Mouse (Mus musculus): Measurements from ENCODE around the gene Slc15a4. TPM values are rescaled to one million over a fixed set of nuclear protein-coding genes. Genes with fewer than 3 reads are reported as not detected.

Gene Slc15a4
- polyA plus RNA-seq, 1 experiment from 2014 or later: 9.8 TPM

GRCm38 (mm10) chr5:127640359-127640758, 7.7 kb upstream of the Slc15a4 start:
- Histone ChIP-seq H3K27ac (replicated peaks) (no peak overlapping the region), H3K9me3 (replicated peaks) (0 out of 2 replicates have a peak, but pooled peaks cover 11% of the 10 kb centered on the region), H3K4me1 (replicated peaks) (no peaks in the 10 kb centered on the region), H3K36me3 (replicated peaks) (no peaks in the 10 kb centered on the region), H3K27me3 (no peaks in the 10 kb centered on the region; the same call in 1 of the 2 replicates), H3K4me2 (no peak overlapping the region), H3K4me3 (replicated peaks) (no peak overlapping the region), H3K9ac (no peak overlapping the region)
- ATAC-seq (ENCODE audit: insufficient read depth): no peak
- WGBS (ENCODE audit: insufficient replicate concordance): 66% methylated on average over 3 of the region's 3 CpGs

GRCm38 (mm10) chr5:127639635-127640034, 6.9 kb upstream of the Slc15a4 start:
- no peak overlapping the region for H3K4me2 ChIP-seq
- ATAC-seq (ENCODE audit: insufficient read depth): no peak
- H3K27me3 ChIP-seq: no peaks in the 10 kb centered on the region; the same call in 1 of the 2 replicates
- H3K4me1 ChIP-seq (replicated peaks): no peaks in the 10 kb centered on the region
- H3K9me3 ChIP-seq (replicated peaks): 0 out of 2 replicates have a peak, but pooled peaks cover 11% of the 10 kb centered on the region
- no peaks in the 10 kb centered on the region for H3K36me3 ChIP-seq (replicated peaks)
- WGBS (ENCODE audit: insufficient replicate concordance): 71% methylated on average over 13 of the region's 13 CpGs
- no peak overlapping the region for H3K4me3 ChIP-seq (replicated peaks)
- no peak overlapping the region for H3K27ac ChIP-seq (replicated peaks)
- H3K9ac ChIP-seq: no peak overlapping the region

- Histone ChIP-seq H3K27me3 (no peaks in the 10 kb centered on the region; the same call in 1 of the 2 replicates), H3K9ac (no peak overlapping the region), H3K9me3 (replicated peaks) (0 out of 2 replicates have a peak, but pooled peaks cover 11% of the 10 kb centered on the region), H3K4me3 (replicated peaks) (no peak overlapping the region), H3K4me2 (no peak overlapping the region), H3K36me3 (replicated peaks) (no peaks in the 10 kb centered on the region), H3K4me1 (replicated peaks) (no peaks in the 10 kb centered on the region), H3K27ac (replicated peaks) (no peak overlapping the region)
- ATAC-seq (ENCODE audit: insufficient read depth): no peak
- 75% methylated on average over 6 of the region's 6 CpGs for WGBS (ENCODE audit: insufficient replicate concordance)
Observed at GRCm38 (mm10) chr5:127639067-127639605, 6.4 kb upstream of the Slc15a4 start.

GRCm38 (mm10) chr5:127638177-127638576, 5.5 kb upstream of the Slc15a4 start:
- ATAC-seq (ENCODE audit: insufficient read depth): no peak
- 69% methylated on average over 2 of the region's 2 CpGs for WGBS (ENCODE audit: insufficient replicate concordance)
- Histone ChIP-seq H3K27ac (replicated peaks) (no peak overlapping the region), H3K4me1 (replicated peaks) (no peaks in the 10 kb centered on the region), H3K9ac (no peak overlapping the region), H3K4me3 (replicated peaks) (no peak overlapping the region), H3K36me3 (replicated peaks) (no peaks in the 10 kb centered on the region), H3K27me3 (peaks cover 8% of the 10 kb centered on the region), H3K4me2 (no peak overlapping the region), H3K9me3 (replicated peaks) (0 out of 2 replicates have a peak, but pooled peaks cover 11% of the 10 kb centered on the region)

- no peak for ATAC-seq (ENCODE audit: insufficient read depth)
- Histone ChIP-seq H3K9ac (no peak overlapping the region), H3K27ac (replicated peaks) (no peak overlapping the region), H3K9me3 (replicated peaks) (0 out of 2 replicates have a peak, but pooled peaks cover 11% of the 10 kb centered on the region), H3K27me3 (peaks cover 13% of the 10 kb centered on the region), H3K36me3 (replicated peaks) (no peaks in the 10 kb centered on the region), H3K4me2 (no peak overlapping the region), H3K4me1 (replicated peaks) (no peaks in the 10 kb centered on the region), H3K4me3 (replicated peaks) (no peak overlapping the region)
- 52% methylated on average over 4 of the region's 4 CpGs for WGBS (ENCODE audit: insufficient replicate concordance)
Observed at GRCm38 (mm10) chr5:127637622-127638021, 4.9 kb upstream of the Slc15a4 start.

- Histone ChIP-seq H3K4me3 (replicated peaks) (no peak overlapping the region), H3K27me3 (peaks cover 43% of the 10 kb centered on the region), H3K27ac (replicated peaks) (no peak overlapping the region), H3K9me3 (replicated peaks) (no peaks in the 10 kb centered on the region), H3K4me2 (no peak overlapping the region), H3K36me3 (replicated peaks) (no peaks in the 10 kb centered on the region), H3K9ac (no peak overlapping the region), H3K4me1 (replicated peaks) (0 out of 2 replicates have a peak, but pooled peaks cover 5% of the 10 kb centered on the region)
- 68% methylated on average over 7 of the region's 7 CpGs for WGBS (ENCODE audit: insufficient replicate concordance)
- no peak for ATAC-seq (ENCODE audit: insufficient read depth)
Observed at GRCm38 (mm10) chr5:127633666-127634065, 969 bp upstream of the Slc15a4 start.

GRCm38 (mm10) chr5:127633188-127633587, 491 bp upstream of the Slc15a4 start:
- H3K27me3 ChIP-seq: peaks cover 43% of the 10 kb centered on the region
- 20% methylated on average over 4 of the region's 4 CpGs for WGBS (ENCODE audit: insufficient replicate concordance)
- H3K4me3 ChIP-seq (replicated peaks): peak overlapping the region; percentile 35; the same call in 1 of the 2 replicates
- no peak overlapping the region for H3K27ac ChIP-seq (replicated peaks)
- H3K9me3 ChIP-seq (replicated peaks): no peaks in the 10 kb centered on the region
- no peak overlapping the region for H3K9ac ChIP-seq
- 0 out of 2 replicates have a peak, but pooled peaks cover 5% of the 10 kb centered on the region for H3K4me1 ChIP-seq (replicated peaks)
- H3K36me3 ChIP-seq (replicated peaks): no peaks in the 10 kb centered on the region
- no peak for ATAC-seq (ENCODE audit: insufficient read depth)
- H3K4me2 ChIP-seq: peak overlapping the region; percentile 57

GRCm38 (mm10) chr5:127631671-127632070, 1.0 kb downstream of the Slc15a4 start:
- peak overlapping the region; percentile 57; the same call in 1 of the 2 replicates for H3K4me2 ChIP-seq

GRCm38 (mm10) chr5:127627242-127627641, 5.5 kb downstream of the Slc15a4 start:
- H3K36me3 ChIP-seq (replicated peaks): no peaks in the 10 kb centered on the region
- WGBS (ENCODE audit: insufficient replicate concordance): 67% methylated on average over 12 of the region's 12 CpGs
- H3K4me1 ChIP-seq (replicated peaks): 0 out of 2 replicates have a peak, but pooled peaks cover 2% of the 10 kb centered on the region
- peaks cover 26% of the 10 kb centered on the region for H3K27me3 ChIP-seq
- H3K4me2 ChIP-seq: no peak overlapping the region
- no peak overlapping the region for H3K27ac ChIP-seq (replicated peaks)
- no peaks in the 10 kb centered on the region for H3K9me3 ChIP-seq (replicated peaks)
- H3K4me3 ChIP-seq (replicated peaks): no peak overlapping the region
- no peak for ATAC-seq (ENCODE audit: insufficient read depth)
- no peak overlapping the region for H3K9ac ChIP-seq

More at GRCm38 (mm10) chr5:127631671-127632070, 1.0 kb downstream of the Slc15a4 start:
- 0 out of 2 replicates have a peak, but pooled peaks cover 5% of the 10 kb centered on the region for H3K4me1 ChIP-seq (replicated peaks)
- no peaks in the 10 kb centered on the region for H3K36me3 ChIP-seq (replicated peaks)
- no peak overlapping the region for H3K27ac ChIP-seq (replicated peaks)
- H3K4me3 ChIP-seq (replicated peaks): no peak overlapping the region
- ATAC-seq (ENCODE audit: insufficient read depth): no peak
- no peak overlapping the region for H3K9ac ChIP-seq
- H3K27me3 ChIP-seq: peaks cover 43% of the 10 kb centered on the region
- H3K9me3 ChIP-seq (replicated peaks): no peaks in the 10 kb centered on the region
- WGBS (ENCODE audit: insufficient replicate concordance): 11% methylated on average over 5 of the region's 5 CpGs

- no peak overlapping the region for H3K4me2 ChIP-seq
- WGBS (ENCODE audit: insufficient replicate concordance): 56% methylated on average over 10 of the region's 10 CpGs
- H3K9me3 ChIP-seq (replicated peaks): no peaks in the 10 kb centered on the region
- no peaks in the 10 kb centered on the region for H3K36me3 ChIP-seq (replicated peaks)
- H3K4me3 ChIP-seq (replicated peaks): no peak overlapping the region
- no peaks in the 10 kb centered on the region for H3K4me1 ChIP-seq (replicated peaks)
- no peak overlapping the region for H3K9ac ChIP-seq
- 0 out of 2 replicates have a peak, but pooled peaks cover 2% of the 10 kb centered on the region for H3K27me3 ChIP-seq
- ATAC-seq (ENCODE audit: insufficient read depth): no peak
- no peak overlapping the region for H3K27ac ChIP-seq (replicated peaks)
Observed at GRCm38 (mm10) chr5:127624427-127625213, 8.1 kb downstream of the Slc15a4 start.

- 42% methylated on average over 10 of the region's 10 CpGs for whole genome bisulfite sequencing (ENCODE audit: insufficient replicate concordance)
Observed at GRCm38 (mm10) chr5:127621108-127621507, 11.6 kb downstream of the Slc15a4 start.

More at GRCm38 (mm10) chr5:127621108-127621507, 11.6 kb downstream of the Slc15a4 start:
- Histone ChIP-seq H3K27ac (replicated peaks) (no peak overlapping the region), H3K4me3 (replicated peaks) (no peak overlapping the region), H3K4me1 (replicated peaks) (peaks cover 8% of the 10 kb centered on the region), H3K36me3 (replicated peaks) (no peaks in the 10 kb centered on the region), H3K9me3 (replicated peaks) (no peaks in the 10 kb centered on the region), H3K27me3 (no peaks in the 10 kb centered on the region), H3K4me2 (no peak overlapping the region), H3K9ac (no peak overlapping the region)
- no peak for ATAC-seq (ENCODE audit: insufficient read depth)

All from liver, embryonic 15.5 days (tissue).